9 mouse cellular contexts compared by ENCODE assay signal in the genomic region with DNA sequence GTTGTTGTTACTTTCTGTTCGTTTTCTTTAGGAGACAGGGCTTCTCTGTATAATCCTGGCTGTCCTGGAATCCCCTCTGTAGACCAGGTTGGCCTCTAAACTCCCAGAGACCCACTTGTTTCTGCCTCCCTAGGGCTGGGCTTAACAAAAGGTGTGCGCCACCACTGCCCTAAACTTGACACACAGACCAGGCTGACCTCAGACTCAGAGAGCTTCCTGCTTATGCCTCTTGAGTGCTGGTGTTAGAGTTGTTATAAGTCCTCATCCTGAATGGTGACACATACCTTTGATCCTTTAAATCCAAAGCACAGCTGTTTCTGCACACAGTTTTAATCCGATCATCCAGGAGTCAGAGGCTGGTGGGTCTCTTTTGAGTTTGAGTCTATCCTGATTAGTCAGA. TPM values are rescaled to one million over a fixed set of nuclear protein-coding genes. Genes with fewer than 3 reads are reported as not detected.
DNase-seq lines count a peak whose midpoint lies in the region; ATAC-seq lines count a peak whose summit lies in the region.
"Had no signal": no experiment of that assay in that cellular context is flagged by ENCODE, and none has a peak within 500 bp of the region (broad histone marks: within the 10 kb centered on the region; RNA-seq: fewer than 3 reads in every experiment).

No protein-coding gene starts in this region.

- H3K4me2 ChIP-seq in kidney, embryonic 16.5 days (replicated peaks; ENCODE audit: low read depth, low read length): peak overlapping the region; percentile 71
- H3K4me2 ChIP-seq in embryonic facial prominence, embryonic 15.5 days (replicated peaks): peak overlapping the region; percentile 73
- H3K4me2 ChIP-seq in hindbrain, embryonic 16.5 days (ENCODE audit: low read length): peak overlapping the region; percentile 89
- H3K4me2 ChIP-seq in midbrain, embryonic 15.5 days: peak overlapping the region; percentile 72

- no peak for ATAC-seq in kidney, embryonic 16.5 days (ENCODE audit: low FRiP score, low TSS enrichment)
- ATAC-seq in embryonic facial prominence, embryonic 15.5 days (ENCODE audit: insufficient number of reproducible peaks, low FRiP score, low TSS enrichment, low read depth): no peak
- no peak for ATAC-seq in hindbrain, embryonic 16.5 days
- ATAC-seq in midbrain, embryonic 15.5 days (replicated peaks): no peak
- no peak for ATAC-seq in megakaryocyte-erythroid progenitor cell, adult 5-6 weeks (replicated peaks; ENCODE audit: low FRiP score, low TSS enrichment, poor library complexity, severe bottlenecking)

- intact Hi-C loops in left cerebral cortex, postnatal 4 days (cut with DNase I): no loop called here

- H3K9ac ChIP-seq in kidney, embryonic 16.5 days (replicated peaks; ENCODE audit: low read length): peak overlapping the region; percentile 94; the same call in 1 of the 2 replicates
- H3K9ac ChIP-seq in embryonic facial prominence, embryonic 15.5 days: no peak overlapping the region
- no peak overlapping the region; the same call in 1 of the 2 replicates for H3K9ac ChIP-seq in hindbrain, embryonic 16.5 days (ENCODE audit: low read depth, low read length)
- peak overlapping the region; percentile 90; the same call in 1 of the 2 replicates for H3K9ac ChIP-seq in midbrain, embryonic 15.5 days

- H3K4me3 ChIP-seq in kidney, embryonic 16.5 days (ENCODE audit: low read length): no peak overlapping the region
- H3K4me3 ChIP-seq in embryonic facial prominence, embryonic 15.5 days (replicated peaks): peak overlapping the region; percentile 80
- no peak overlapping the region for H3K4me3 ChIP-seq in hindbrain, embryonic 16.5 days (ENCODE audit: low read length)
- 0 out of 2 replicates have a peak overlapping the region, but pooled peaks have one; percentile 89 for H3K4me3 ChIP-seq in midbrain, embryonic 15.5 days

- no peaks in the 10 kb centered on the region for H3K9me3 ChIP-seq in kidney, embryonic 16.5 days (ENCODE audit: low read length)
- no peaks in the 10 kb centered on the region for H3K9me3 ChIP-seq in embryonic facial prominence, embryonic 15.5 days (replicated peaks)
- no peaks in the 10 kb centered on the region for H3K9me3 ChIP-seq in hindbrain, embryonic 16.5 days (ENCODE audit: control insufficient read depth, low read length)
- H3K9me3 ChIP-seq in midbrain, embryonic 15.5 days: no peaks in the 10 kb centered on the region

- no peak overlapping the region for H3K27ac ChIP-seq in kidney, embryonic 16.5 days (ENCODE audit: low read length)
- no peak overlapping the region for H3K27ac ChIP-seq in embryonic facial prominence, embryonic 15.5 days (replicated peaks)
- H3K27ac ChIP-seq in hindbrain, embryonic 16.5 days (ENCODE audit: low read depth, low read length): no peak overlapping the region
- no peak overlapping the region for H3K27ac ChIP-seq in midbrain, embryonic 15.5 days

- H3K4me1 ChIP-seq in kidney, embryonic 16.5 days (ENCODE audit: insufficient read depth, low read length): peaks cover 29% of the 10 kb centered on the region
- peaks cover 26% of the 10 kb centered on the region for H3K4me1 ChIP-seq in embryonic facial prominence, embryonic 15.5 days
- peaks cover 19% of the 10 kb centered on the region for H3K4me1 ChIP-seq in hindbrain, embryonic 16.5 days (ENCODE audit: control insufficient read depth, insufficient read depth, low read depth, low read length)
- peaks cover 39% of the 10 kb centered on the region for H3K4me1 ChIP-seq in midbrain, embryonic 15.5 days

- H3K36me3 ChIP-seq in kidney, embryonic 16.5 days (ENCODE audit: insufficient read depth, low read length): peaks cover 31% of the 10 kb centered on the region
- H3K36me3 ChIP-seq in embryonic facial prominence, embryonic 15.5 days: peaks cover 44% of the 10 kb centered on the region
- H3K36me3 ChIP-seq in hindbrain, embryonic 16.5 days (ENCODE audit: control insufficient read depth, insufficient read depth, low read length): peaks cover 31% of the 10 kb centered on the region
- H3K36me3 ChIP-seq in midbrain, embryonic 15.5 days (replicated peaks): peaks cover 14% of the 10 kb centered on the region; the same call in 1 of the 2 replicates

- no peak for DNase-seq in kidney, postnatal 36 days
- no peak for DNase-seq in left cerebral cortex, postnatal 4 days
- no peak for DNase-seq in cerebellum, postnatal 4 days (ENCODE audit: low spot score in 2 of 2)
- DNase-seq: lung, postnatal 4 days had no signal

- no peaks in the 10 kb centered on the region for H3K27me3 ChIP-seq in kidney, embryonic 16.5 days (ENCODE audit: insufficient read depth, low read length)
- no peaks in the 10 kb centered on the region for H3K27me3 ChIP-seq in embryonic facial prominence, embryonic 15.5 days
- H3K27me3 ChIP-seq in hindbrain, embryonic 16.5 days (replicated peaks; ENCODE audit: control insufficient read depth, insufficient read depth, low read length): no peaks in the 10 kb centered on the region
- H3K27me3 ChIP-seq in midbrain, embryonic 15.5 days (replicated peaks): no peaks in the 10 kb centered on the region

- 88% methylated on average over 3 of the region's 3 CpGs for WGBS in kidney, embryonic 16.5 days
- 83% methylated on average over 3 of the region's 3 CpGs for WGBS in embryonic facial prominence, embryonic 15.5 days
- 91% methylated on average over 3 of the region's 3 CpGs for WGBS in hindbrain, embryonic 16.5 days
- 85% methylated on average over 3 of the region's 3 CpGs for WGBS in midbrain, embryonic 15.5 days

RNA-seq across cellular contexts. Expression of a gene that starts 2.0 kb away (rescaled TPM):
- 437 and 481 TPM in 2 replicates for polyA plus RNA-seq in kidney, embryonic 16.5 days (2015; fragmentation: Nextera tagmentation; extraction: Ambion mirVana)
- 543 and 559 TPM in 2 replicates for polyA plus RNA-seq in embryonic facial prominence, embryonic 15.5 days (2015; fragmentation: Nextera tagmentation; extraction: Ambion mirVana)
- polyA plus RNA-seq in hindbrain, embryonic 16.5 days (2015; fragmentation: Nextera tagmentation; extraction: Ambion mirVana): 576 and 581 TPM in 2 replicates
- 495 and 507 TPM in 2 replicates for polyA plus RNA-seq in midbrain, embryonic 15.5 days (2015; fragmentation: Nextera tagmentation; extraction: Ambion mirVana)
- total RNA-seq in megakaryocyte-erythroid progenitor cell, adult 5-6 weeks (2014; fragmentation: Nextera tagmentation): 267 and 278 TPM in 2 replicates
- 222 and 223 TPM in 2 replicates for total RNA-seq in megakaryocyte-erythroid progenitor cell, adult 5-6 weeks (2017)
- total RNA-seq in left cerebral cortex, postnatal 4 days (2021): 100 to 1,000 TPM; 303 to 307 TPM

RNA-seq across cellular contexts. Expression of a gene that starts 2.6 kb away (rescaled TPM):
- polyA plus RNA-seq in kidney, embryonic 16.5 days (2015; fragmentation: Nextera tagmentation; extraction: Ambion mirVana): 69.1 and 74.5 TPM in 2 replicates
- 77.8 and 83.0 TPM in 2 replicates for polyA plus RNA-seq in embryonic facial prominence, embryonic 15.5 days (2015; fragmentation: Nextera tagmentation; extraction: Ambion mirVana)
- polyA plus RNA-seq in hindbrain, embryonic 16.5 days (2015; fragmentation: Nextera tagmentation; extraction: Ambion mirVana): 54.2 and 55.4 TPM in 2 replicates
- polyA plus RNA-seq in midbrain, embryonic 15.5 days (2015; fragmentation: Nextera tagmentation; extraction: Ambion mirVana): 57.1 and 58.8 TPM in 2 replicates
- total RNA-seq in megakaryocyte-erythroid progenitor cell, adult 5-6 weeks (2014; fragmentation: Nextera tagmentation): 49.1 and 53.9 TPM in 2 replicates
- total RNA-seq in megakaryocyte-erythroid progenitor cell, adult 5-6 weeks (2017): 46.2 and 53.7 TPM in 2 replicates
- 10 to 100 TPM; 46.2 to 48.7 TPM for total RNA-seq in left cerebral cortex, postnatal 4 days (2021)

RNA-seq across cellular contexts. Expression of a gene that starts 7.5 kb away (rescaled TPM):
- polyA plus RNA-seq in kidney, embryonic 16.5 days (2015; fragmentation: Nextera tagmentation; extraction: Ambion mirVana): 39.1 and 40.7 TPM in 2 replicates
- 47.3 and 52.3 TPM in 2 replicates for polyA plus RNA-seq in embryonic facial prominence, embryonic 15.5 days (2015; fragmentation: Nextera tagmentation; extraction: Ambion mirVana)
- polyA plus RNA-seq in hindbrain, embryonic 16.5 days (2015; fragmentation: Nextera tagmentation; extraction: Ambion mirVana): 21.0 and 25.4 TPM in 2 replicates
- 30.4 and 31.0 TPM in 2 replicates for polyA plus RNA-seq in midbrain, embryonic 15.5 days (2015; fragmentation: Nextera tagmentation; extraction: Ambion mirVana)
- 20.3 and 30.0 TPM in 2 replicates for total RNA-seq in megakaryocyte-erythroid progenitor cell, adult 5-6 weeks (2014; fragmentation: Nextera tagmentation)
- total RNA-seq in megakaryocyte-erythroid progenitor cell, adult 5-6 weeks (2017): 15.8 and 20.8 TPM in 2 replicates
- total RNA-seq in left cerebral cortex, postnatal 4 days (2021): 10 to 100 TPM; 38.8 to 40.1 TPM

RNA-seq across cellular contexts. Expression of a gene that starts 10.6 kb away (rescaled TPM):
- polyA plus RNA-seq in kidney, embryonic 16.5 days (2015; fragmentation: Nextera tagmentation; extraction: Ambion mirVana): 124 and 128 TPM in 2 replicates
- polyA plus RNA-seq in embryonic facial prominence, embryonic 15.5 days (2015; fragmentation: Nextera tagmentation; extraction: Ambion mirVana): 112 and 113 TPM in 2 replicates
- 168 and 188 TPM in 2 replicates for polyA plus RNA-seq in hindbrain, embryonic 16.5 days (2015; fragmentation: Nextera tagmentation; extraction: Ambion mirVana)
- polyA plus RNA-seq in midbrain, embryonic 15.5 days (2015; fragmentation: Nextera tagmentation; extraction: Ambion mirVana): 162 and 177 TPM in 2 replicates
- 81.7 and 104 TPM in 2 replicates for total RNA-seq in megakaryocyte-erythroid progenitor cell, adult 5-6 weeks (2014; fragmentation: Nextera tagmentation)
- total RNA-seq in megakaryocyte-erythroid progenitor cell, adult 5-6 weeks (2017): 66.4 and 82.7 TPM in 2 replicates
- 100 to 1,000 TPM; 112 to 116 TPM for total RNA-seq in left cerebral cortex, postnatal 4 days (2021)

RNA-seq across cellular contexts. Expression of a gene that starts 12.0 kb away (rescaled TPM):
- 35.7 and 35.8 TPM in 2 replicates for polyA plus RNA-seq in kidney, embryonic 16.5 days (2015; fragmentation: Nextera tagmentation; extraction: Ambion mirVana)
- polyA plus RNA-seq in embryonic facial prominence, embryonic 15.5 days (2015; fragmentation: Nextera tagmentation; extraction: Ambion mirVana): 31.6 and 34.9 TPM in 2 replicates
- 26.9 and 27.4 TPM in 2 replicates for polyA plus RNA-seq in hindbrain, embryonic 16.5 days (2015; fragmentation: Nextera tagmentation; extraction: Ambion mirVana)
- polyA plus RNA-seq in midbrain, embryonic 15.5 days (2015; fragmentation: Nextera tagmentation; extraction: Ambion mirVana): 22.5 and 25.4 TPM in 2 replicates
- total RNA-seq in megakaryocyte-erythroid progenitor cell, adult 5-6 weeks (2014; fragmentation: Nextera tagmentation): 181 and 216 TPM in 2 replicates
- total RNA-seq in megakaryocyte-erythroid progenitor cell, adult 5-6 weeks (2017): 9.8 and 38.6 TPM in 2 replicates
- total RNA-seq in left cerebral cortex, postnatal 4 days (2021): 100 to 1,000 TPM in 1 of 2 experiments, 10 to 100 TPM in 1; 89.3 to 102 TPM

Comparison
In these comparisons a context has a peak if more than half of its experiments do, and no peak if none do; other contexts are left out.
1. H3K4me3 ChIP-seq: peak in embryonic facial prominence, embryonic 15.5 days (single experiment) and midbrain, embryonic 15.5 days (single experiment); none in kidney, embryonic 16.5 days (single experiment) and hindbrain, embryonic 16.5 days (single experiment).
2. H3K9ac ChIP-seq: peak in kidney, embryonic 16.5 days (single experiment) and midbrain, embryonic 15.5 days (single experiment); none in embryonic facial prominence, embryonic 15.5 days (single experiment) and hindbrain, embryonic 16.5 days (single experiment).
3. Peak in every context shown above with its lines, with median percentiles within 50 percentile points of each other: H3K4me2 ChIP-seq.